Mouse (Mus musculus): ENCODE results near the gene Nrap. TPM values are rescaled to one million over a fixed set of nuclear protein-coding genes. Genes with fewer than 3 reads are reported as not detected.
A peak's percentile ranks its signal among the peaks of the same experiment; 100 is the strongest.

The Nrap gene
- polyA plus RNA-seq, 1 experiment from 2014 or later, result 9.6 TPM

DNA sequence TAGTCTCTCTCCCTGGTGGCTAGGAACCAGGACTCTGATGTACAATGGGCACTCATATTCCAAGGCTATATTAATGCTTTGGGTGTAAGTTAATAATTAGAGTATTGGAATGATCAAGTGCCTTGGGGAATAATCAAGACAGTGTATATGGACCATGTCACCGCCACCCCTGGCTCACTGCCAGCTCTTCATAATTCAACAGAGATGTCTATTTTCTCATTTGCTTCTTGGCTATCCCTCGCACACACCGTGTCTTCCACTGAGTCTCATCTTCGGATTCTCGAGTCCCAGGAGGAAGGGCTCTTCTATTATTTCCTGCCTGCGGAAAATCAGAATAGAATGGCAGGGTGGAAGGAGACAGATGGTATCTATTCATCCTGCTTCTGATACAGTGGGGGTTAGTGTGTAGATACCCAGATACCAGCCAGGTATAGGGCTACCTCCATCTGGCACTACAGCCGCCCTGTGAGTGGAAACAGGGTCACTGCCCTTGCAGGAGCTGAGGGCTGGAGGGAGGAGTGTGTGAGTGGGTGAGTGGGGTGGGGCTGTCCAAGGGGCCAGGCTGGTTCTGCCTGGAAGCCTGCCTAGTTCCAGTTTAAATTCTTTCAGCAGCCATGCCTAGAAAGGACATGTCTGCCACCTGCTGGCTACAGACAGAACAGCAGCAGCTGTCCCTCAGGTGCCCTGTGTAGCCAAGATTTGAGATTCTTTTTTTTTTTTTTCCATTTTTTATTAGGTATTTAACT lies 95.0 kb downstream of the Nrap start:
- H3K4me2 ChIP-seq (ENCODE audit: low read depth, low read length), result 0 out of 2 replicates have a peak overlapping the region, but pooled peaks have one; percentile 20
- H3K36me3 ChIP-seq (ENCODE audit: control insufficient read depth, insufficient read depth, low read length), result no peaks in the 10 kb centered on the region
- H3K9me3 ChIP-seq (ENCODE audit: control insufficient read depth, low read length), result no peaks in the 10 kb centered on the region
- H3K9ac ChIP-seq (ENCODE audit: low read depth, low read length), result no peak overlapping the region
- no peak overlapping the region for H3K27ac ChIP-seq (replicated peaks; ENCODE audit: low read depth, low read length)
- H3K27me3 ChIP-seq (replicated peaks; ENCODE audit: control insufficient read depth, insufficient read depth, low read length), result no peaks in the 10 kb centered on the region
- WGBS, result 48% methylated on average over 7 of the region's 7 CpGs
- DNase-seq (ENCODE audit: low spot score), result peak; percentile 89
- ATAC-seq (ENCODE audit: low read depth), result peak; percentile 64
- no peak overlapping the region for H3K4me3 ChIP-seq (ENCODE audit: low read depth, low read length)
- H3K4me1 ChIP-seq (ENCODE audit: control insufficient read depth, insufficient read depth, low read length), result peaks cover 30% of the 10 kb centered on the region

DNA sequence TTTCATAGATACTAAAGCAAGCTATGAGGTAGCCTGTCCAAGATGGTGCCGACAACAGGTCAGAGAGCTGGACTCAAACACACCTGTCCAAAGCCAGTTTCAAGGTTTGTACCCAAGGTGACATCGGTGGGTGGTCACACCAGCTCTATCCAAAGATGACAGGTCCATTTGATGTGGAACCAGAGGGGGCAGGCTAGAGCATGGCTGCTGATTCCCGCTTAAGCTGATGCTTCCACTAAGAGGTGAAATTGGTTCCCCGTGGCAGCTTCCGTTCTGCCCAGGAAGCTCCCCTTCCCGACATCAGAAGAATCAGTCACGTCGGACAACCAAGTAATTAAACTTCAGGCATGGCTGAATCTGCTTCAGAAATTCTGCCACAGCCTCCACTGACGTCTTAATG lies 97.5 kb downstream of the Nrap start:
- H3K9ac ChIP-seq (ENCODE audit: low read depth, low read length), result no peak overlapping the region
- H3K4me2 ChIP-seq (ENCODE audit: low read depth, low read length), result no peak overlapping the region
- no peak overlapping the region for H3K27ac ChIP-seq (replicated peaks; ENCODE audit: low read depth, low read length)
- H3K9me3 ChIP-seq (ENCODE audit: control insufficient read depth, low read length), result no peaks in the 10 kb centered on the region
- peaks cover 30% of the 10 kb centered on the region for H3K4me1 ChIP-seq (ENCODE audit: control insufficient read depth, insufficient read depth, low read length)
- H3K4me3 ChIP-seq (ENCODE audit: low read depth, low read length), result no peak overlapping the region
- no peaks in the 10 kb centered on the region for H3K27me3 ChIP-seq (replicated peaks; ENCODE audit: control insufficient read depth, insufficient read depth, low read length)
- H3K36me3 ChIP-seq (ENCODE audit: control insufficient read depth, insufficient read depth, low read length), result no peaks in the 10 kb centered on the region
- 63% methylated on average over 9 of the region's 9 CpGs for WGBS
- ATAC-seq (ENCODE audit: low read depth) (no peak), DNase-seq (ENCODE audit: low spot score) (no peak)

DNA sequence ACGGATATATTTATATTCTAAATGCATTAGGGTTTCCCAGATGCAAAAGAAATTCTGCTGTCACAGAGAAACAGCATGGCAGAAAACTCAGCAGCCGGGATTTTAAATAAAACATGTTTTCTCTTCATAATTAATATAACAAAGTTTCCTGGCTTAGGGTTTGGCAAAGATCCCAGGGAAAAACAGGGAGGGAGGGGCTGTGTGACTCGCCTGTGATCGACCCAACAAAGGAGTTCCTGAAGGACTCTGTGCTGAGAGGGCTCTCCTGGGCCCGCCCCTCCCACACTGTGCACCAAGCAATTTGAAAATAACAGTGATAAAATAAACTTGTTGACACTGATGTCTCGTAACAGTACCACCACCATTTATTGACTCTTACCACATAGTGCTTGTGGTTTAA lies 97.9 kb downstream of the Nrap start:
- DNase-seq (ENCODE audit: low spot score), result peak; percentile 68
- Histone ChIP-seq H3K4me1 (ENCODE audit: control insufficient read depth, insufficient read depth, low read length) (peaks cover 30% of the 10 kb centered on the region), H3K36me3 (ENCODE audit: control insufficient read depth, insufficient read depth, low read length) (no peaks in the 10 kb centered on the region), H3K4me2 (ENCODE audit: low read depth, low read length) (no peak overlapping the region), H3K27ac (replicated peaks; ENCODE audit: low read depth, low read length) (no peak overlapping the region), H3K4me3 (ENCODE audit: low read depth, low read length) (no peak overlapping the region), H3K9ac (ENCODE audit: low read depth, low read length) (no peak overlapping the region), H3K27me3 (replicated peaks; ENCODE audit: control insufficient read depth, insufficient read depth, low read length) (no peaks in the 10 kb centered on the region), H3K9me3 (ENCODE audit: control insufficient read depth, low read length) (no peaks in the 10 kb centered on the region)
- 39% methylated on average over 6 of the region's 6 CpGs for WGBS
- peak; percentile 63; the same call in 1 of the 2 replicates for ATAC-seq (ENCODE audit: low read depth)

- Histone ChIP-seq H3K4me3 (ENCODE audit: low read depth, low read length) (no peak overlapping the region), H3K27ac (replicated peaks; ENCODE audit: low read depth, low read length) (no peak overlapping the region), H3K9ac (ENCODE audit: low read depth, low read length) (no peak overlapping the region), H3K4me1 (ENCODE audit: control insufficient read depth, insufficient read depth, low read length) (peaks cover 34% of the 10 kb centered on the region), H3K27me3 (replicated peaks; ENCODE audit: control insufficient read depth, insufficient read depth, low read length) (no peaks in the 10 kb centered on the region), H3K9me3 (ENCODE audit: control insufficient read depth, low read length) (no peaks in the 10 kb centered on the region), H3K4me2 (ENCODE audit: low read depth, low read length) (no peak overlapping the region), H3K36me3 (ENCODE audit: control insufficient read depth, insufficient read depth, low read length) (no peaks in the 10 kb centered on the region)
- 0 out of 2 replicates have a peak, but pooled peaks have one; percentile 24 for ATAC-seq (ENCODE audit: low read depth)
- 72% methylated on average over 8 of the region's 8 CpGs for WGBS
- peak; percentile 65 for DNase-seq (ENCODE audit: low spot score)
These were observed 100.2 kb downstream of the Nrap start for GRCm38 (mm10) chr19:56289642-56290041.

- peaks cover 29% of the 10 kb centered on the region; the same call in 1 of the 2 replicates for H3K4me1 ChIP-seq (ENCODE audit: control insufficient read depth, insufficient read depth, low read length)
- ATAC-seq (ENCODE audit: low read depth), result no peak
- whole genome bisulfite sequencing, result 81% methylated on average over 4 of the region's 4 CpGs
- no peaks in the 10 kb centered on the region for H3K27me3 ChIP-seq (replicated peaks; ENCODE audit: control insufficient read depth, insufficient read depth, low read length)
- H3K36me3 ChIP-seq (ENCODE audit: control insufficient read depth, insufficient read depth, low read length), result no peaks in the 10 kb centered on the region
- H3K9ac ChIP-seq (ENCODE audit: low read depth, low read length), result no peak overlapping the region
- no peaks in the 10 kb centered on the region for H3K9me3 ChIP-seq (ENCODE audit: control insufficient read depth, low read length)
- H3K4me2 ChIP-seq (ENCODE audit: low read depth, low read length), result no peak overlapping the region
- no peak overlapping the region for H3K27ac ChIP-seq (replicated peaks; ENCODE audit: low read depth, low read length)
- H3K4me3 ChIP-seq (ENCODE audit: low read depth, low read length), result no peak overlapping the region
- no peak for DNase-seq (ENCODE audit: low spot score)
These were observed 101.4 kb downstream of the Nrap start for GRCm38 (mm10) chr19:56288436-56288835.

GRCm38 (mm10) chr19:56287580-56288367 lies 102.1 kb downstream of the Nrap start:
- ATAC-seq (ENCODE audit: low read depth), result no peak
- Histone ChIP-seq H3K27ac (replicated peaks; ENCODE audit: low read depth, low read length) (no peak overlapping the region), H3K9ac (ENCODE audit: low read depth, low read length) (no peak overlapping the region), H3K4me3 (ENCODE audit: low read depth, low read length) (no peak overlapping the region), H3K9me3 (ENCODE audit: control insufficient read depth, low read length) (no peaks in the 10 kb centered on the region), H3K27me3 (replicated peaks; ENCODE audit: control insufficient read depth, insufficient read depth, low read length) (no peaks in the 10 kb centered on the region), H3K36me3 (ENCODE audit: control insufficient read depth, insufficient read depth, low read length) (no peaks in the 10 kb centered on the region), H3K4me1 (ENCODE audit: control insufficient read depth, insufficient read depth, low read length) (peaks cover 29% of the 10 kb centered on the region; the same call in 1 of the 2 replicates), H3K4me2 (ENCODE audit: low read depth, low read length) (no peak overlapping the region)
- DNase-seq (ENCODE audit: low spot score), result no peak
- 69% methylated on average over 15 of the region's 15 CpGs for WGBS

DNA sequence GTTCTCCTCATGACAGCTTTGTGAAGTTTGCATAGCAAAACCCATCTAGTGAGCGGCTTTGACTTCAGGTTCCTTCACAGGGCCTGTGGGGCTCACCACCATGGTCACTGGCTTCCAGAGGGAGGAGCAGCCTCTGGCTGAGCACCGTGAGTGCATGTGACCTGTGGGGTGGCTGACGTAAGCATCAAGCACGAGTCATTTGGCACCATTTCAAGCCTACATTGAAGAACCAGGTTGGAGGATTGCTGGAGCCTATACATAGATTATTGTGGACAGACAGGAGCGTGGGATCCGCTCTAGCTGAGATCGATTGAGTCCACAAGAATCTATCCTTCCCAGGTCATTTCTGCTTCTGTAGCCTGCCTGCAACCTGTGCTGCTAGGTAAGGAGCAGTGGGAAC lies 103.0 kb downstream of the Nrap start, which contains the start of gene Habp2:
Gene Habp2 (plus strand): TSS at position 272 of the 400 bp plus-strand sequence.
- 75% methylated on average over 7 of the region's 7 CpGs for WGBS

DNA sequence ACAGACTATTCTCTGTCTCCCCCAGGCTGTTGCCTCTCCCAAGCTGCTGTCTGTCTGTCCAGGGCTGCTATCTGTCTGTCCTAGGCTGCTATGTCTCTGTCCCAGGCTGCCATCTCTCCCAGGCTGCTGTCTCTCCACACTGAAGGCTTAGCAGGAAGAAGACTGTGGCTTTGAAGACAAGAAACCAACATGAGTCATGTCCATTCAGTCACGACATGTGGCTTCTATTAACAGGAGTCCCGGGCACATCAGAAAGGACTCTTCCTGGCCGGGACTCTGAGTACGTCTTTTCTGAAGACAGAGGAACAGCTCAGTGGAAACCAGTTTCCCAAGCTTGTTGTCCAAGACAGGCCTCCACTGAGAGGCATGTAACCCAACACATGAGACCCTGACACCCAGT lies 104.6 kb downstream of the Nrap start:
- Histone ChIP-seq H3K9me3 (ENCODE audit: control insufficient read depth, low read length) (no peaks in the 10 kb centered on the region), H3K36me3 (ENCODE audit: control insufficient read depth, insufficient read depth, low read length) (no peaks in the 10 kb centered on the region), H3K27me3 (replicated peaks; ENCODE audit: control insufficient read depth, insufficient read depth, low read length) (no peaks in the 10 kb centered on the region), H3K4me1 (ENCODE audit: control insufficient read depth, insufficient read depth, low read length) (peaks cover 12% of the 10 kb centered on the region; the same call in 1 of the 2 replicates), H3K4me2 (ENCODE audit: low read depth, low read length) (no peak overlapping the region), H3K9ac (ENCODE audit: low read depth, low read length) (no peak overlapping the region), H3K27ac (replicated peaks; ENCODE audit: low read depth, low read length) (no peak overlapping the region), H3K4me3 (ENCODE audit: low read depth, low read length) (no peak overlapping the region)
- 36% methylated on average over 4 of the region's 4 CpGs for WGBS
- ATAC-seq (ENCODE audit: low read depth) (no peak), DNase-seq (ENCODE audit: low spot score) (no peak)

More for the DNA sequence above, 103.0 kb downstream of the Nrap start, which contains the start of gene Habp2:
- Histone ChIP-seq H3K4me3 (ENCODE audit: low read depth, low read length) (no peak within 1 kb of the TSS), H3K27me3 (replicated peaks; ENCODE audit: control insufficient read depth, insufficient read depth, low read length) (no peaks in the 10 kb centered on the region), H3K27ac (replicated peaks; ENCODE audit: low read depth, low read length) (no peak within 1 kb of the TSS), H3K36me3 (ENCODE audit: control insufficient read depth, insufficient read depth, low read length) (no peaks in the 10 kb centered on the region), H3K4me1 (ENCODE audit: control insufficient read depth, insufficient read depth, low read length) (peaks cover 23% of the 10 kb centered on the region; the same call in 1 of the 2 replicates), H3K9me3 (ENCODE audit: control insufficient read depth, low read length) (no peaks in the 10 kb centered on the region), H3K9ac (ENCODE audit: low read depth, low read length) (no peak within 1 kb of the TSS), H3K4me2 (ENCODE audit: low read depth, low read length) (no peak within 1 kb of the TSS)
- no peak for DNase-seq (ENCODE audit: low spot score)
- no peak for ATAC-seq (ENCODE audit: low read depth)

Measured in embryonic facial prominence, embryonic 14.5 days (tissue).